Mouse (Mus musculus): ENCODE results near the gene Camk2b.
"Not testable (repeated sequence)": the region's sequence is repeated elsewhere in the genome, so short reads cannot be mapped to it uniquely, and the experiment has no call there.

Camk2b gene

DNA sequence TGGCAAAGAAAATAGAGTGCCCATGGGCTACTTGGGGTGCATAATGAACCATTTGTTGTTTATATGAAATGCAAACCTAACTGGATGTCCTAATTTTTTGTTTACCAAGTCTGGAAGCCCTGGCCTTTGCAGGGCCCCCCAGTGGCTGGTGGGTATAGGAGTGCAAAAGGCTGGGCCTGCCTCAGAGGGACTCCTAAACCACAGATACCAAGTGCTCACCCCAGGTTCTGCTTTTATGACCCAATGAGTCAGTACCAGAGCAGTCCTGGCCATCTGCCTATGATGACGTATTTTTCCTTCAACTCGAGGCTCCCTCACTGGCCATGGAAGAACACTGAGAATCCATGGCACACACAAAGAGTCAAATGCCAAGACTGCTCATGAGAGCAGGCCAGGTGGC, 121.1 kb downstream of the Camk2b start:
- DNase-seq (ENCODE audit: low spot score in 2 of 2): no peak

DNA sequence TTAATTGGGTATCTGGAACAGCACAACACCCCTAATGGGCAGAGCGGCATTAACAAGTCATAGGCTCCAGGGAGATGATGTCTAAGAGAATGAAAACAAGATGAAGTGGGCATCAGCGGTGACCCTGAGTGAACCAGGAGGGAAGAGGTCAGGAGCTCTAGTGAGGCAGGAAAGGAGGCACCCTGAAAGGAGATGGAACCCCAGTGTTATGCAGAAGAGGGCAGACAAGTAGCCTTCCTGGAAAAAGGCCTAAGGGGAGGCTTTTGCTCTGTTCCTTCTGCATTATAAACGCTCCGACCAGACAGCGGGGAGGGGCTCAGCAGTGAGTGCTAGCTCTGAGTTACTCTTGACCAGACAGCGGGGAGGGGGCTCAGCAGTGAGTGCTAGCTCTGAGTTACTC, 123.2 kb downstream of the Camk2b start:
- no peak for DNase-seq (ENCODE audit: low spot score in 2 of 2)

DNA sequence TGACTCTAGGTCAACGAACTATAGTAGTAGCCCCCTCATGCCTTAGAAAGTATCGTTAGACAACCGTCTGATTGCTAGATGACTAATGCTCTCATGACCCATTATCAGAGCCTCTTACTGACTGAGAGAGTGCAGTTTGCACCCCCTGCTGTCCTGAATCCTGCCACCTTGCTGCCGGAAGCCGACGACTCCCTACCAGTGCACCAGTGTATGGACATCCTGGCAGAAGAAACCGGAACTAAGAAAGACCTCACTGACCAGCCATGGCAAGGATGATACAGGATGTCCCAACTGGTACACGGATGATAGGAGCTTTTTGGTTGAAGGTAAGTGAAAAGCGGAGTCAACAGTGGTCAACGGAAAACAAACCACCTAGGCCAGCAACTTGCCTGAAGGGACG, 131.6 kb downstream of the Camk2b start:
- not testable (repeated sequence) for DNase-seq (ENCODE audit: low spot score in 2 of 2)

DNA sequence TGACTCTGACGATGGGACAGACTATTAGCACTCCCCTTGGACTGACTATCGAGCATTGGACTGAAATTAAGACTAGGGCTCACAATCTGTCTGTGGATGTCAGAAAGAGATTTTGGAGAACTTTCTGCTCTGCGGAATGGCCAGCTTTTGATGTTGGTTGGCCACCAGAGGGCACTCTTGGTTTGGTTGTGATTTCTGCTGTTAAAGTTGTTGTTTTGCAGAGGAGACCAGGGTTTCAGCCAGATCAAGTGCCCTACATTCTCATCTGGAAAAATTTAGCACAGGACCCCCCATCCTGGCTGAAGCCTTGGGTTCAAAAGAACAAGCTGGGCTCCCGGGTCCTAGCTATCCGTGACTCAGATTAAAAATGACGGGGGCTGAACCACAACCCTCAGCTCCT, 134.2 kb downstream of the Camk2b start:
- not testable (repeated sequence) for DNase-seq (ENCODE audit: low spot score in 2 of 2)

DNA sequence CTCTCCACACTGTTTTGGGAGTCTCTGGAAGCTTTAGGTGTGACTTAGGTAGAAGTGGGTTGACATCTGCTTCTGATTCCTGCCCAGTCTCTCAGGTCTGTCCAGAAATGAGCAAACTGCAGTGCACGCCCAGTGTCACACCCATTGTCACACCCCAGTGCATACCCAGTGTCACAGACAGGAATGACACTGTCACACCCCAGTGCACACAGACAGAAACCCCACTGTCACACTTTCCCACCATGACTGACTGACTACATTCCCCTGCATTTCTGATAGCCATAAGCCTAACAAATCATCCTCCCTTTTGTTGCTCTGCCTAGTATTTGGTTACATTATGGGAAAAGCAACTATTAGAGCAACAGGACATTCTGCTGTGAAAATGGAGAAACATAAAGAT, 135.6 kb downstream of the Camk2b start:
- no peak for DNase-seq (ENCODE audit: low spot score in 2 of 2)

DNA sequence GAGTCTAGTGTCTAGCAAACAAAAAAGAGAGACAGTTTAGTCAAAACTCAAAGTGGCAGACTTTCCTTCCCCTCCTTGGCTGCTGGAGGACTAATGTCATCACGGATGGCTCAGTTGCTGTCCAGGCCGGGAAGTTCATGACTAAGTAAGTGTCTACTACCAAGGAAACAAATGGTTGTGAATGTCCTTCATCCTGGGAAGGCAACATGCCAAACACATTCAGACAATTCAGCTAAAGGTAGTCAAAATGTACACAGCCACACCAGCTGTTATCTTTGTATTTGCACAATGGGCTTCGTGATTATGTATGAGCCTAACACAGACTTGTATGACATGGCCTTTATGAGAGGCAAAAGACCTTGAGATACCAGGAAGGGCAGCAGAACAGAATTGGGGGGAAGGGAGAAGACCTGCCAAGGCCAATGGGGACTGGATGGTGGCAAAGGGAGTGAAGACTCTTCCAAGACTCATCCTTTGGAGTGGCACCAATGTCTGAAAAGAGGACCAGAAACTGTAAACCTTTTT, 139.4 kb downstream of the Camk2b start:
- no peak for DNase-seq (ENCODE audit: low spot score in 2 of 2)

DNA sequence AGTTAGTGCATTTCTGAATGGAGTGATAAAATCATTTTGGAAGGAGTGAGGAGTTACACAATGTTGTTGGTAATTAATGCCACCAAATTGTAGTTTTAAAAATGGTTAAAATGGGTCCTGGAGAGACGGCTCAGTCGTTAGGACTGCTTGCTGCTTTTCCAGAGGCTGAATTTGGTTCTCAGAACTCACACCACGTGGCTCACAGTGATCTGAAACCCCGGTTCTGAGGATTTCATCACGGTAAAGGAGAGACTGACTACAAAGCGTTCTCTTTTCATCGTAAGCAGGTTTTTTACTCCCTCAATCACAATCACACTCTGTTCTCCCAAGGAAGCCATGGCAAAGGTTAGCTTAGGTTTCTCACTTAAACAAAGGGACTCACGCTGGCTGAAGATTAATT, 141.5 kb downstream of the Camk2b start:
- no peak for DNase-seq (ENCODE audit: low spot score in 2 of 2)

DNA sequence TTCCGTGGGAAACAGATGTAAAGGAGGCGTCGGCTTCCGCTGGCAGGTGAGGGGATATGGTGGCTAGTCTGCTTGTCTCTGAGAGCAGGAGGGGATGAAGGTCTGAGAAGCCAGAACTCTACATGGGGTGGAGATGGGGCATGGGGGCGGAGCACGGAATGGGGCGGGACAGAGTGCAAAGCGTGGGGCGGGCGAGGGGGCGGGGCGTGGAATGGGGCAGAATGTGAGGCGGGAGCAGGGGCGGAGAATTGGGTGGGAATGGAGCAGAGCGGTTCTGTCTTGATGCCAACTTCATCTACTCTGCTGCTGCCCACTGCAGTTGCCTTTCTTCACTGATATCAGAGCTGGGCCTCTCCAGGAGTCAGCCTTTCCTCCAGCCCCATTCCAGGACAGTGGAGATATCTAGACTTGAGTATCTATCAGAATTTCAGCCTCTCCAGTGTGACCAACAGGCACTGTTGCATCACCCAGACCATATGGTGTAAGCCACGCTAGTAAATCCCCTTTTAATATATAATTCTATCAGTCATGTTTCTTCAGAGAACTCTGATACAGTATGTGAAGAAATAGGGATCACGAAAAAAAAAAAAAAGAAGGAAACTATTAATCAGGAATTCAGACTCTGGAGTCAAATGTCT, 145.7 kb downstream of the Camk2b start:
- DNase-seq (ENCODE audit: low spot score in 2 of 2): no peak

All from right cerebral cortex, postnatal 36 days (tissue).